Mouse (Mus musculus) small intestine, adult 2 months (tissue): ENCODE results near the gene Pde4a.

Experiments used
- CTCF ChIP-seq: fragments of 200-500 bp; IDR thresholded peaks from 2 replicates; pipeline ENCODE4 v1.5.1; 2012; ENCODE audit warnings: low read depth, mild to moderate bottlenecking, control low read depth, inconsistent platforms, low read length, moderate library complexity, mixed read lengths; ENCODE audit not compliant: insufficient replicate concordance, insufficient read length; ENCODE audit errors: extremely low read depth
- POLR2A ChIP-seq: fragments of 200-500 bp; IDR thresholded peaks from 2 replicates; pipeline ENCODE4 v1.6.1; 2012; ENCODE audit warnings: low read depth, mild to moderate bottlenecking, control low read depth, inconsistent platforms, low read length, moderate library complexity

DNA sequence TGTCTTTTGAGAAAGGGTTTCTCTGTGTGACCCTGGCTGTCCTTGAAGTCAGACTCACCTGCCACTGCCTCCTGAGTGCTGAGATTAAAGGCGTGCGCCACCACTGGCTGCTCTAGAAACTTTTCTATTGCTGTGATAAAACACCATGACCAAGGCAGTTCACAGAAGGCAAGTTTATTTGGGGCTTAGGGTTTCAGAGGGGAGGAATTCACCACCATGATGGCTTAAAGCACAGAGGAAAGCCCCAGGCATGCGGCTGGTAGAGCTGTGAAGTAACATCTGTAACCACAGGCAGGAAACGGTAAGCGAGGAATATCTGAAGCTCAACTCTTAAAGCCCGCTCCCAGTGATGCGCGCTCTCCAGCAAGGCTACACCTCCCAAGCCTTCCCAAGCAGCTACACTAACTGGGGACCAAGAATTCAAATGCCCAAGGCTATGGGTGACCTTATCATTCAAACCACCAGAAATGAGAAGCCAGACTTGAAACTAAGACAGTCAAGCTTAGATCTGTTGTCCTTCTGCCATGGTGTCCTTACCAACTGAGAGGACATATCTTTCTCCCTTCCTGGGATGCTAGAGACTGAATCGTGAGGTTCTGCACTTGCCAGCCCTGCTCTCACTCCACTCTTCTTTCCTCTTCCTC is 32.3 kb upstream of the Pde4a start:
- TF ChIP-seq POLR2A (no peak), CTCF (no peak)
